Mouse (Mus musculus) testis, postnatal 14 days (tissue): ENCODE data around the gene Naip1.
"Not testable (repeated sequence)": the region's sequence is repeated elsewhere in the genome, so short reads cannot be mapped to it uniquely, and the experiment has no call there.

ENCODE experiments used
- DNase-seq: peaks from one replicate; pipeline ENCODE4 v3.0.0; 2021; ENCODE audit warnings: low spot score

Gene Naip1

GRCm38 (mm10) chr13:100391021-100391420 is 61.6 kb downstream of the Naip1 start:
- DNase-seq = not testable (repeated sequence)

GRCm38 (mm10) chr13:100370536-100370935 is 82.1 kb downstream of the Naip1 start:
- DNase-seq = no peak
